Mouse (Mus musculus) thymus, adult 2 months (tissue): ENCODE measurements around the gene St3gal4.

Experiments
- CTCF ChIP-seq: fragments of 200-500 bp; IDR thresholded peaks from 2 replicates; pipeline ENCODE4 v1.5.1; 2012; ENCODE audit warnings: mild to moderate bottlenecking, control low read depth, low read length, moderate library complexity, borderline replicate concordance; ENCODE audit not compliant: control insufficient read depth, poor library complexity, insufficient read depth; ENCODE audit errors: extremely low read depth
- POLR2A ChIP-seq: fragments of 200-500 bp; IDR thresholded peaks from 2 replicates; pipeline ENCODE4 v1.6.1; 2012; ENCODE audit warnings: mild to moderate bottlenecking, low read length, control low read depth, moderate library complexity; ENCODE audit not compliant: control insufficient read depth, poor library complexity, insufficient read depth; ENCODE audit errors: extremely low read depth

- TF ChIP-seq CTCF (no peak), POLR2A (no peak)
These were observed at the start of gene St3gal4 for GRCm38 (mm10) chr9:35119168-35119567.
